Mouse (Mus musculus): ENCODE measurements around the gene Tmem214. TPM values are rescaled to one million over a fixed set of nuclear protein-coding genes. Genes with fewer than 3 reads are reported as not detected.

Tmem214 gene
- 48.5 and 55.1 TPM in 2 replicates for total RNA-seq (2021)
- long read RNA-seq, experiment 1, full-length matches to known transcripts, result 134 of 160 reads
- long read RNA-seq, experiment 1, partial matches to known transcripts, result 7 of 160 reads
- long read RNA-seq, experiment 1, other reads (novel, unspliced or antisense), result 19 of 160 reads
- long read RNA-seq, experiment 2, full-length matches to known transcripts, result 103 of 127 reads
- long read RNA-seq, experiment 2, partial matches to known transcripts, result 11 of 127 reads
- long read RNA-seq, experiment 2, other reads (novel, unspliced or antisense), result 13 of 127 reads

DNA sequence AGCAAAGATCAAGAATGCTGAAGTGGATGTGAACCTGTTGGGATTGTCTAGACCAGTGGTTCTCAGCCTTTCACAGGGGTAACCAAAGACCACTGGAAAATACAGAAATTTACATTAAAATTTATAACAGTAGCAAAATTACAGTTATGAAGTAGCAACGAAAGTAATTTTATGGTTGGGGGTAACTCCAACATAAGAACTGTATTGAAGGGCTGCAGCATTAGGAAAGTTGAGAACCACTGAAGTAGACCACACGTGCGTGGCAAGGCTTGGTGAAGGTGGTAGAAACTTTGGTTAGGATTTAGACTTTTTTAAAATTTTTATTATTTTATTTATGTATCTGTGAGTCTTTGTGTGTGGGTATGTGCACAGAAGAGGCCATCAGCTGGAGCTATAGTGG, at the start of gene Tmem214:
TSS of gene Tmem214 (plus strand) at position 301 of the 400 bp plus-strand sequence.
- DNase-seq, result no peak

GRCm38 (mm10) chr5:30818758-30819309, 49.0 kb upstream of the Tmem214 start:
- DNase-seq, result no peak

DNA sequence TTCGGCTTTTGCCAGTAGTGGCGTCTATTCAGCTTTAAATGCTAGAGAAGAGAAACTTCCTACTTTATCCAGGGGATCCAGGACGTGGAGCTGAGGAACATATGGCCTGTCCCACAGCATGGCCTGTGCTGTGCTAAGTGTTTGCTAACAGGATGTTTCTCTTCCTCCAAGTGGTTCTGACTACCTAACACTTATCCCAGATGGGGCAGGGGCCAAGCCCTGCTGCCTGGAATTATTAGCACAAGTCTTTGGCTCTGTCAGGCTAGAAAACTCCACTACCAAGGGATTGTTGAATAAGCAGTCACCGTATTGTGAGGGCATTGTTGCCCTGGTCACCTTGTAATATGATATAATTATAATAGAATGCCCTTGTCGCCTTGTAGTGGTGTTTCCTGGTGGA, 45.1 kb upstream of the Tmem214 start:
- no peak for DNase-seq

GRCm38 (mm10) chr5:30823091-30823490, 44.7 kb upstream of the Tmem214 start:
- DNase-seq, result no peak

DNA sequence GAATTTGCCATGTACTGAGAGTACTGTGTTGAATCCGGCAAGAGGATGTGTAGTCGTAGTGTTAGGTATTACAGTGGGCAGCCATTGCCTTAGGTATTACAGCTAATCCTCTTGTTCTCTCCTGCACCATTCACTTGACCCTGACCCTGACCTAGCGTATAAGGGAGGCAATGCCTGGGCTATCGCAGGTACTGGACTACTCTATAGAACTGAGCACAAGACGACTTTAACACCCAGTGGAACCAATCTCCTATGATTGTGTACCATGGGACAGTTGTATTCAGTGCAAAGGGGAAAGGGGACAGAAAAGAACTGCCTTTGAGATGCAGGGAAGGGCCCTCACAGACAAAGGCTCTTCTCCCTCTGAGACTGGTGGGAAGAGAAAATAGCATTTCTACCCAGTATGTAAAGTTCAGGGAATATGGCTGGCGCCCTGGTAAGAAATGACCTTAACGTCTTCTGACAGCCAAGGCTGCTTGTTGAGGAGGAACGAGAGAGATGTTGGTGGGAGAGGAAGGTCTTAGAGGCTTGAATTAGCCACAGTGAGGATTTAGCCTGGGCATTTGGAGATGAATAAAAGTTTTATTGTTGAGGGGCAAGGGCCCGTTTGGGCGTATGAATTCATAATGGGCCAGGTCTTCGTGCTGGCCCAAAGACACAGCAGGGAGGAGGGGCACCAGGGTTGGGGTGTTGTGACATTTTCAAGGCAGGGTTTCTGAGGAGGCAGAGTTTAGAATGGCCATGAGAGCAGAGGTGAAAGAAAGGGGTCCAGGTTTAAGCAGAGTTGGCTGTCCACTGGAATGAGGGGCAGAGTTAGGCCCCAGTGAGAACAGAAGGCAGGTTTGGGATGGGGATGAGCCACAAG, 43.5 kb upstream of the Tmem214 start:
- DNase-seq, result no peak

DNA sequence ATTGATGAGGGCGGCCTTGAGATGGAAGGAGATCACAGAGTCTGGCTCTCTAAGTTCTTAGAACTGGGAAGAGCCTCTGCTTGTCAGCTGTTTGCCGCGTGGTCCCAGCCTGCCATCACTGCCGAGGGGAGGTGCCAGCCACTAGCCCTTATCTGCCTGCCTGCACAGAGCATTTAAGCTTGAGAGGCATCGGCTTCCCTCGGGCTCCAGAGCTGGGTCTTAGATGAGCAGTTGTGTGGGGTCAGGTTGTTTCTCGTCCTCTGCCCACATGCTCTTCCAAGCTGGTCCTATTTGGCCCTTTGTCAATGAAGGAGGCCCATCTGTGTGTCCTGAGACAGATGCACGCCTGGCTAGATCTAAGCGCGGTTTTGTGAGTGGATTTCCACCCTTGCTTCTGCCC, 42.6 kb upstream of the Tmem214 start:
- DNase-seq, result peak; percentile 55

DNA sequence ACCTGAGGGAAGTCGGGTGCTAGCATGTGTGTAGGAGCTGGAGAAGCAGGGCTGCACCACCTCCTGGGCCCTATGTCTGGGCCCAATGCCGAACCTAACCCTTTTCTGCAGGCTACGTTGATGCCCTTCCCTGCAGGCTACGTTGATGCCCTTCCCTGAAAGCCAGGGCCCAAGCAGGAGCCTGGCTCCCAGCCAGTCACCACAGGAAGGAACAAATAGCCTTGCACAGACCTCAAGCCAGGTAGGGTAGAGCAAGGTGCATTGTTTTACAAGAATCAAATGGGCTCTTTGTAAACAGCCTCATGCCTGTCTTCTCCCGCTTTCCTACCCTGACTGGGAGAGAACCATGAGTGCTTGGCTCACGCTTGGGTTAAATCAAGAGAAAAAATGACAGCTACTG, 42.0 kb upstream of the Tmem214 start:
- DNase-seq, result no peak

DNA sequence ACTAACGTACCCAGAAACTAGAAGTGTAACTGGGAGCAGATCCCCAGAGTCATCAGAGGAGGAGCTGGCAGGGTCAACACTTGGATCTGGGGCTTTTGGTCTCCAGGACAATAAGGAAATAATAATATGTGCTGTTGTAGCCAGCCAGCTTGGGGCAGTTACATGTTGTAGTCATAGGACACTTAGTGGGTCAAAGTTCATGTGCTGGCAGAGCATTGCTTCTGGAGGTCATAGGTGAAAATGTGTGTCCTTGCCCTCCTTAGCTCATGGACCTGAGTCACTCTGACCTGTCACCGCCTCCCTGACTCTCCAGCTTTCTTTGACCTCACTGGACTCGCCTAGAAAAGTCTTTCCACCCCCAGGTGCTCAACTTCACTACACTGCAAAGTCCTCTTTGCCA, 34.4 kb upstream of the Tmem214 start:
- peak; percentile 32 for DNase-seq

DNA sequence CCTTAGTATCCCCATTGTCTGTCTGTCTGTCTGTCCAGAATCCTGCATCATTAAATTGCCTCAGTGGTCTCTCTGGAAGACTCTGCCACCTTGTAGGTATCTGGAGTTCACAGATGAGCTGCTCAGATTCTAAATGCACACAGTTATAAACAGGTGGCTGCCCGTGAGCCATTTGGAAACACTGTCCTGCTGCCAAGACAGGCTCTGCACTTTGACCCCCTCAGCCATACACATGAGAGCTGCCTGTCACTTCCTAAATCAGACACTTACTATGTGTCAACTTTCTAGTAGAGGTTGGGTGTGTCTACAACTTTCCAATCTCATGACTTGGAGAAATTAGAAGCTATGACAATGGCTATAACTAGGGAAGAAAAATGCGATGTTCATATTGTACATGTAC, 28.1 kb upstream of the Tmem214 start:
- DNase-seq, result no peak

GRCm38 (mm10) chr5:30841896-30842295, 25.9 kb upstream of the Tmem214 start:
- DNase-seq, result no peak

DNA sequence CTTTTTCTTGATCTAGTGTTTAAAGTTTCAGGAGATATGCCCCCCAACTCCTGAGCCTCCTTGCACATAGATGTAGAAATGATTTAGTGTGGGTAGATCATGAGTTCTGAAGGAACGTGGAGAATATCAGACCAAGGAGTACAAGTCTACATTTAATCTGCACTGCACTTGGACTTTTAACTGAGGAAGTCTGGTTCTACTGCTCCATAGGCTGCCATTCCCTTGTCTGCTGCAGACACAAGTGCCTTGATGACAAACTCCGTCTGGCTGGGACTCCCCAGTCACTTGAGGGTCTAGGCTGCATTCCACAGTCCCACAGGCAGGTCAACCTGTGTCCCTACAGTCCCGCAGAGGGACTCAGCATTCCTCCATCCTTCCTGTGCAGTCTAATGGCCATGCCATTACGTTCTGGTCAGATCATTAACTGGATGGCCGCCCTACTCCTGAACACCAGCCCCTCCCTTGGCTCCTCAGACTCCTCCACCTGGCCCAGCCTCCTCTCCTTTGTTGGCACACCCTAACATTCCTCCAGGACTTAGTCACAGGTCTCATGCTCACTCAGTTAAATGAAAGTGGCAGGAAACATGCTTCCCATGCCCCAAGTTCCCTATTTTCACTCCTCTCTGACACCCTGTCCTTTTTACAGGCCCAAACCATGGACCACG, 17.8 kb upstream of the Tmem214 start:
- DNase-seq, result no peak

- no peak for DNase-seq
These were observed 17.3 kb upstream of the Tmem214 start for GRCm38 (mm10) chr5:30850556-30850925.

- no peak for DNase-seq
These were observed 14.3 kb upstream of the Tmem214 start for GRCm38 (mm10) chr5:30853522-30853921.

- no peak for DNase-seq
These were observed 12.1 kb upstream of the Tmem214 start for GRCm38 (mm10) chr5:30855674-30856073.

- DNase-seq, result no peak
These were observed 11.7 kb upstream of the Tmem214 start for GRCm38 (mm10) chr5:30856124-30856523.

DNA sequence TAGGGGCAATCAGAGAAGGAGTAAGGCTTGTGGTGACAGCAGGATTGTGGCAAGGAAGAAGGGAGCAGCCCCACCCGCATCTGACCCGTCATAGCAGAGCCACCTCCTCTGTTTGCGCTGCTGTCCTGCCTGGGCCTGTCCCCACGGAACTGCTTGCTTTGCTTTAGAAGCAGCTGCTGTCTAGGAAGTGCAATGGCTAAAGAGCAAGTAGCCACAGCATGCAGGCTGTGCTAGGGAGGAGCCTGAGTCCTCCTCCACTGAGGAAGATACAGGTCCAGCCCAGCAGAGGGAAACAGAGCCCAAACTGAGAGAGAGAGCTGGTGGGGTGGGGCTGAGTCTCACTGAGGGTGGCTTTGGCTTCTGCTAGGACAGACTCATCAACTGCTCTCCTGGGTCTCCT, 4.0 kb upstream of the Tmem214 start:
- DNase-seq, result no peak

DNA sequence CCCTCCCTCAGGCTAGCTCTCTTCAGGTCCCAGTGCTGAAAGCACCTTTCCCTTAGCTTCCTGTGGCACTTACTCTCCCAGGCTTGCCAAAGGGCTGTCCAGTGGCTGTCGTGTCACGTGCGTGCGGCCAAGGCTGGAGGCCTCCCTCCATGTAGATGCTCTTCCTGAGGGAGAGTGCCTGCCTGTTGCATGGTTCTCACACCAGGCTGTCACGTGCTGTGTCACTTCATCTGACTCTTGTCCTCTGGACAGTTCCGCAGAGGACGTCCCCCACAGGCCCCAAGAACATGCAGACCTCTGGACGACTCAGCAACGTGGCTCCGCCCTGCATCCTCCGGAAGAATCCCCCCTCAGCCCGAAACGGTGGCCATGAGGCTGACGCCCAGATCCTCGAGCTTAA, 3.5 kb upstream of the Tmem214 start:
- no peak for DNase-seq

DNA sequence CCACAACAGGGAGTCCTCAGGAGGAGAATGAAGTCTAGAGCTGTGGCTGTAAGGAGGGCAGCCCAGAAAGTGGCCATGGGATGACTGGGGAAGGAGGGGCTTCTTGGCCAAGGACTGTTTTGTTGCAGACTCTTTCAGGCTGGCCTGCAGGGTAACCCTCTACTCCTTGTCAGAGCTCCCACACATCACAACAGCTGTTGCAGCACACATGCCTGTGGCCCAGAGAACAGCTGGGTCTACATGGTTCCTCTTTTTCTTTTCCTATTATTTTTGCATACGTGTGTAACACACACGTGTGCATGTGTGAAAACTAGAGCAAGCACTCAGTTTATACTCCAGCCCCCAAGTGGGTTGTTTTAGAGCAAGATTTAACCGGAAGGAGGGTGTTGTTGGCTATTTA, 941 bp upstream of the Tmem214 start:
- DNase-seq, result no peak

DNA sequence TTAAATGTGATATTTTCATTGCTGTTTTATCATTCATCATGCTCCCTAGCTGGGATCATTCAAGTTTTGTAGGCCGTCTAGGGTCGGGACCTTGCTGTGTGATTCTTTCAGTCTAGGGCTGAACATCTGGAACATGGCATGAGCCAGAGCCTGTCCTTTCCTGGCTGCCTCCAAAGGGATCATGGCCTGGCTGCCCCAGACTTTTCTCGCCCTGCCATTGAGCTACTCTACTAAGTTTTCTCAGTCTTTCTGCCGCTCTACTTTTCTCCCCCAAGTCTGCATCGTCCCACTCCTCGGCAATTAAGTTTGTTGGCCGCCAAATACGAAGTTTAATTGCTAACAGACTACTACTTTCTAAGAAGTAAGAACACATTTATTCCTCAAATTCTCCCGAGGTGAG, 1.2 kb downstream of the Tmem214 start:
- DNase-seq, result peak; percentile 31

DNA sequence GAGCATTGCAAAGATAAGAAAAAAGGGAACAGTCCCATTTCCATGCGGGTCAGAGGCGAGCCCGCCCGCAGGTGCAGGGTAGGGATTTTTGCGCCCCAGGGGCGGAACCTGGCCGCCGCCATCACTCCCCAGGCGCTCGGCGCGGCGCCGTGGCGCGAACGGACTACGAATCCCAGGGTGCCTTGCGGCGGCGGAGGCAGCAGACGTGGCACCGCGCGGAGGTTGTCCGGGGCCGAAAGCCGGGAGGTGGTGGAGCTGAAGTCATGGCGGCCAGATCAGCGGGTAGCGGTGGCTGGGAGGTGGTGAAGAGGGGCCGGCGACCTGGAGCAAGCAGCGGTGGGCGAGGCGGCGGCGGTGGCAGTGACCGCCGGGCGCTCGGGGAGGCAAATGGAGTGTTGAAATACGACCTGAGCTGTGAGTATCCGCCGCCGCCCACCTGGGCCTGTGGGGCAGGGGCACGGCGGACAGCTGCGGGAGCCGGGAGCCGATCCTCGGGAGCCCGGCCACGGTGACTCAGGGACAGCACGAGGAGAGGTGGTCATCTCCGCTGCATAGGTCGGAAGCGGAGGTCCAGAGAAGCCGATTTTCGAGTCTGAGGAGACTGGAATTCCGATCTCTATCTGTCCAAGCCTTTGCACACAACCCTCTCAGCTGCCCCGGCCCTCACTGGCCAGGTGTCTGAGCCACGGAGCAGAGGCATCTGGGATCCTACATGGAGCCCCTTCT, 1.8 kb downstream of the Tmem214 start:
- DNase-seq, result peak; percentile 96

DNA sequence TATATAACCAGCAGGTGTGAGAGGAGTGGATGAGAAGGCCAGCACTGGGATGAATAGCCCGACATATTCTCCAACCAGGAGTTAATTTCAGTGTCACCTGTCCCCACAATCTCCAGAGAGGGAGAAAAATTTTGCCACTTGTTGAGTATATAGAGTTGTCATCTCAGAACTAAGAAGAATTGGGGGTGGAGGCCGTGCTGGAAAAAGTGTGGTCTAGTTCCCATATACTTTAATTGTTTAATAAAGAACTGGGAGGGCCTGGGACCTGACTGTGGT, 2.3 kb downstream of the Tmem214 start:
- DNase-seq, result no peak

DNA sequence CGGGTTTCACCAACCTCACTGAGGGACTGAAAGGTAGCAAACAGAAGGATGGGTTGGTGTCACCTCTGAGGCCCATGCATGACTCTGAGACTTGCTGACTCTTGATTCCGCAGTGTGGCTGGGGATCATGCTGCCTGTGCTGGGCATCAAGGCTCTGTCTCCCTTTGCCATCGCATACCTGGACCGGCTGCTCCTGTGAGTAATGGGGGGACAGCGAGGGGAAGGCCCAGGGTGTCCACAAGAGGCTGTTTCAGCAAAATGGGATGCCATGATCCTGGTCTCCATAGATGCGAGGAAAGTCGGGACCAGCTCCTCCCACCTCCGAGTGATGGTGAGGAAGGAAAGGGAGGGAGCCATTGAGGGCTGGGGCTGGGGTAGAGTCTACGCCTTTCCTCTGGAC, 4.8 kb downstream of the Tmem214 start:
- no peak for DNase-seq

GRCm38 (mm10) chr5:30874365-30874764, 6.6 kb downstream of the Tmem214 start:
- no peak for DNase-seq

All from adrenal gland, postnatal 14 days (tissue).